Mouse (Mus musculus) forebrain, embryonic 14.5 days (tissue): ENCODE results near the gene Dhx30. TPM values are rescaled to one million over a fixed set of nuclear protein-coding genes. Genes with fewer than 3 reads are reported as not detected.
"Not testable (repeated sequence)": the region's sequence is repeated elsewhere in the genome, so short reads cannot be mapped to it uniquely, and the experiment has no call there.

Experiments
- ATAC-seq: fragments of 200-750 bp; cut with Nextera tagmentation; 2 replicates; pipeline ENCODE4 v1.8.0; 2017; ENCODE audit warnings: mild to moderate bottlenecking, moderate library complexity
- DNase-seq: peaks from one replicate; pipeline ENCODE4 v3.0.0-alpha.2; 2015; ENCODE audit warnings: low spot score
- H3K27ac ChIP-seq: fragments of 300-500 bp; sonication (generic); 2 replicates; pipeline ENCODE4 v1.5.1; 2014; ENCODE audit warnings: low read depth, mild to moderate bottlenecking, control low read depth, low read length, moderate library complexity
- H3K27me3 ChIP-seq: fragments of 300-500 bp; sonication (generic); replicated peaks from 2 replicates; pipeline ENCODE4 v1.6.1; 2014; ENCODE audit warnings: low read length, control low read depth, mixed read lengths; ENCODE audit not compliant: control insufficient read depth, insufficient read depth
- H3K36me3 ChIP-seq: fragments of 300-500 bp; sonication (generic); 2 replicates; pipeline ENCODE4 v1.6.1; 2014; ENCODE audit warnings: low read length, control low read depth; ENCODE audit not compliant: control insufficient read depth, insufficient read depth
- H3K4me1 ChIP-seq: fragments of 300-500 bp; sonication (generic); 2 replicates; pipeline ENCODE4 v1.6.1; 2014; ENCODE audit warnings: antibody characterized with exemption, low read length, control low read depth; ENCODE audit not compliant: control insufficient read depth, insufficient read depth
- H3K4me2 ChIP-seq: fragments of 300-500 bp; sonication (generic); 2 replicates; pipeline ENCODE4 v1.6.1; 2014; ENCODE audit warnings: mild to moderate bottlenecking, control low read depth, low read length
- H3K4me3 ChIP-seq: fragments of 300-500 bp; sonication (generic); 2 replicates; pipeline ENCODE4 v1.5.1; 2014; ENCODE audit warnings: low read depth, low read length, control low read depth
- H3K9ac ChIP-seq: fragments of 300-500 bp; sonication (generic); 2 replicates; pipeline ENCODE4 v1.6.1; 2014; ENCODE audit warnings: mild to moderate bottlenecking, low read length, control low read depth, moderate library complexity
- H3K9me3 ChIP-seq: fragments of 300-500 bp; sonication (generic); replicated peaks from 2 replicates; pipeline ENCODE4 v1.6.1; 2016; ENCODE audit warnings: low read length, control low read depth, mixed read lengths; ENCODE audit not compliant: control insufficient read depth
- WGBS: fragments of 180-500 bp; shearing (Covaris S2); extraction: QIAGEN DNeasy Blood & Tissue Kit; methylation state at CpG from one replicate; pipeline ENCODE4 v1.1.7; 2014; 5-methylcytosine and 5-hydroxymethylcytosine counted together
- polyA plus RNA-seq: library from polyadenylated mRNA; unstranded; fragments of >200 nt; fragmentation: Nextera tagmentation; extraction: Ambion mirVana; gene quantifications from 2 replicates; pipeline ENCODE4 v1.2.1, GENCODE M21; 2014

Dhx30 gene
- polyA plus RNA-seq, result 163 and 189 TPM in 2 replicates

DNA sequence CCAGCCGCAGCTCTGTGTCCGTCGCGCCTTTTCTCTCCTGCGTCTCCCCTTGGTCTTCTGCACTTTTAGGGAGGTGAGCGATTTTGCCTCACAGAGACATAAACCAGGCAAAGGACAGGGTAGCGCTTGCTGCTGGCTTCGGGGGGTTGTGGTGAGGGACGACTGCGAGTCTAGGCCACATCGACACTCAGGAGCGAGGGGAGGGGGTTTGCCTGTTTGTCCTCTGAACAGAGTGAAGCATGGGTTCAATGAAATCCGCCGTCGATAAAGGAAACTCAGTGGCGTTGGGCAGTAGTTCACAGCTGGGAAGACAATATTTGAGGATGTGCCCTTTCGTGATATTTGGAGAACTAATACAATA is at the start of gene Dhx30:
Gene Dhx30 (minus strand): TSS at position 52 of the 361 bp plus-strand sequence.
- Histone ChIP-seq H3K27me3 (no peaks in the 10 kb centered on the region), H3K9ac (peak within 1 kb of the TSS; percentile 95), H3K4me1 (peaks cover 13% of the 10 kb centered on the region), H3K4me2 (peak within 1 kb of the TSS; percentile 83), H3K36me3 (peaks cover 16% of the 10 kb centered on the region), H3K9me3 (no peaks in the 10 kb centered on the region), H3K27ac (peak within 1 kb of the TSS; percentile 95), H3K4me3 (peak within 1 kb of the TSS; percentile 88)
- WGBS, result 1% methylated on average over 16 of the region's 17 CpGs
- no peak; the same call in 1 of the 2 replicates for ATAC-seq
- no peak for DNase-seq

DNA sequence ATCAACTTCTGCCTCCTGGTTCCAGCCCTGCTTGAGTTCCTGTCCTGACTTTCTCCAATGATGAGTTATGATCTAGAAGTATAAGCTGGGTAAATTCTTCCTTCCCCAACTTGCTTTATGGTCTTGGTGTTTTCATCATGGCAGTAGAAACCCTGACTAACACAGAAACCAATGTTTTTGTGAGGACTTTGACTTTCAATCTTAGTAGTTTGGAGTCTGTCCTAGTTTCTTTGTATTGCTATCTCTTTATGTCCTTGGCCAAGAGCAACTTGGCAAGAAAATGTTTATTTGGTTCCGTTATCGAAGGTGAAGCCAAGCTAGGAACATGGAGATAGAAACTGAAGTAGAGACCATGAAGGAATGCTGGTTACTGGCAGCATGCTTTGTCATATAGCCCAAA is 45.4 kb upstream of the Dhx30 start:
- Histone ChIP-seq H3K4me1 (no peaks in the 10 kb centered on the region), H3K9me3 (no peaks in the 10 kb centered on the region), H3K36me3 (peaks cover 85% of the 10 kb centered on the region), H3K27ac (no peak overlapping the region), H3K27me3 (no peaks in the 10 kb centered on the region), H3K9ac (no peak overlapping the region), H3K4me3 (no peak overlapping the region), H3K4me2 (no peak overlapping the region)
- WGBS, result 94% methylated on average over 2 of the region's 2 CpGs
- no peak for ATAC-seq
- no peak for DNase-seq

DNA sequence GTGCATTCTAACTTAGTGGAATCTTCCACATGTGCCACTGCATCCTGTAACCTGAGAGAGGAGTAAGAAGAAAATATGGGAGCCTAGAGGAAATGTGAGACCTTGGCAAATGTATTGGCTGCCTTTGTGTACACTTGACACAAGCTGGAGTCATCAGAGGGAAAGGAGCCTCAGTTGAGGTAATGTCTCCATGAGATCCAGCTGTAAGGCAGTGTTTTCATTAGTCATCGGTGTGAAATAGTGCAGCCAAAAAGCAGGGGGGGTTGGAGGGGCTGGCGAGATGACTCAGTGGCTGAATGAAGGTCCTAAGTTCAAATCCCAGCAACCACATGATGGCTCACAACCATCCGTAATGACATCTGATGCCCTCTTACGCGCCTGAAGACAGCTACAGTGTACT is 44.8 kb upstream of the Dhx30 start:
- ATAC-seq, result no peak
- H3K36me3 ChIP-seq, result peaks cover 85% of the 10 kb centered on the region

DNA sequence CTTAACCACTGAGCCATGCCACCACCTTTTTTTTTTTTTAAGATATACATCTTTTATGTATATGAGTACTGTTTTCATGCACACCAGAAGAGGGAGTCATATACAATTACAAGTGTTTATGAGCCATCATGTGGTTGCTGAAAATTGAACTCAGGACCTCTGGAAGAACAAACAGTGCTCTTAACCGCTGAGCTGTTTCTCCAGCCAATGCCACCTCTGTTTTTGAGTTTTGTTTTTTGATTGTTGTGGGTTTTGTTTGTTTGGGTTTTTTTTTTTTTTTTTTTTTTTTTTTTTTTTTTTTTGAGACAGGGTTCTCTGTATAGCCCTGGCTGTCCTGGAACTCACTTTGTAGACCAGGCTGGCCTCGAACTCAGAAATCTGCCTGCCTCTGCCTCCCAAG is 42.9 kb upstream of the Dhx30 start:
- ATAC-seq, H3K27me3 ChIP-seq, H3K9ac ChIP-seq, H3K4me3 ChIP-seq, H3K4me1 ChIP-seq, H3K4me2 ChIP-seq, H3K9me3 ChIP-seq, H3K27ac ChIP-seq, DNase-seq: not testable (repeated sequence)
- H3K36me3 ChIP-seq, result peaks cover 84% of the 10 kb centered on the region
- WGBS, result 94% methylated on average over 2 of the region's 2 CpGs

More for the DNA sequence above, 44.8 kb upstream of the Dhx30 start:
- H3K9ac ChIP-seq, result no peak overlapping the region
- H3K4me2 ChIP-seq, result no peak overlapping the region
- no peaks in the 10 kb centered on the region for H3K27me3 ChIP-seq
- no peak for DNase-seq
- no peaks in the 10 kb centered on the region for H3K4me1 ChIP-seq
- H3K4me3 ChIP-seq, result no peak overlapping the region
- 97% methylated on average over 5 of the region's 5 CpGs for WGBS
- H3K27ac ChIP-seq, result no peak overlapping the region
- H3K9me3 ChIP-seq, result no peaks in the 10 kb centered on the region

DNA sequence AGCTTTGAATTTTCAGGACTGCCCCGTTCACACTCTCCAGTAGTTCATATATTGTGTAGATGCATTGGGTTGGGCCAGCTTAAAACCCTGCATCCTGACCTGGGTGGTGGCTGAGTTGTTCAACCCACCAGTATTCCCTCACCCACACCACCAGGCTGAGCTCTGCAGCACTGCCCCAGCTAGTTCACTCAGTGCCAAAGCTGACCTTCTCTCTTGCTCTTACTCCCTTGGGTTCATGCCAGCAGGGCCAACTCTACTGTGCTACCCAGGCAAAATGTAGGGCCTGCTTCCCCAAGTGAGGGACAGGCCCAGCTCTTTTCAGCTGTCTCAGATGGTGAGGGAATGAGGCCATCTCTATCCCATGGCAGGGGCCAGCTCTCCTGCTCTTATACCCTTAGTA is 41.4 kb upstream of the Dhx30 start:
- Histone ChIP-seq H3K27me3 (no peaks in the 10 kb centered on the region), H3K9ac (no peak overlapping the region), H3K36me3 (peaks cover 86% of the 10 kb centered on the region), H3K4me2 (no peak overlapping the region), H3K4me1 (no peaks in the 10 kb centered on the region), H3K27ac (no peak overlapping the region), H3K4me3 (no peak overlapping the region), H3K9me3 (no peaks in the 10 kb centered on the region)
- WGBS, result 96% methylated on average over 1 of the region's 1 CpGs
- ATAC-seq, result no peak
- no peak for DNase-seq

DNA sequence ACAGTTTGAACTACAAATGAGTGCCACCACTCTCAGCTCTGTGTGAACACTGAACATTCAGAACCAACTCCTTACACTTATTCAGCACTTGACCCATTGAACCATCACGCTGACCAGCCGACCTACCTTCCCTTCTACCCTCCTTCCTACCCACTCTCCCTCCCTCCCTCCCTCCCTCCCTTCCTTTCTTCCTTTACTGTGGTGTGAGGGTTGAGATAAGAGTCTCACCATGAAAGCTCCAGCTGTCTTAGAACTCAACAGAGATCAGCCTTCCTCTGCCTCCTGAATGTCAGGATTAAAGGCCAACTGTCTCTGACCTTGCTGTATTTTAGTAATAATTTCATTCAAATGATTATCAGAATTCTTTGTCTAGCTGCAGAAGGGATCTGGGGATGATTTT is 31.0 kb upstream of the Dhx30 start:
- 85% methylated on average over 2 of the region's 2 CpGs for WGBS

DNA sequence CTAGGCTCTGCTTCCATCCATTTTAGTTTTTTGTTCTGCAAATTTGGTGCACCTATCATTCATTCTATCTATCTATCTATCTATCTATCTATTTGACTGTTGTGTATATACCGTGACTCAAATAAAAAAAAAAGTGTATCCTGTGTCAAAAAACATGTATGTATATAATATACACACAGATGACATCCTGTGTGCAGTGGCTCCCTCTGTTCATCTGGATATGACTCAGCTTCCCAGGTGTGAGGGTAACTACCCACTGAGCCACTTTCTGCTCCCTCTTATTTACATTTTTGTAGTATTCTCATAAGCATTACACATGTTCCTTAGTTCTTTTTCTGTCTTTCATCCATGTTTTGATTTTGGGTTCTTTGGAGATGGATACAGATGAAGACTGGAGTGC is 24.5 kb upstream of the Dhx30 start:
- 98% methylated on average over 1 of the region's 1 CpGs for WGBS
- H3K36me3 ChIP-seq, result peaks cover 72% of the 10 kb centered on the region
- no peak for ATAC-seq

More for the DNA sequence above, 31.0 kb upstream of the Dhx30 start:
- H3K4me3 ChIP-seq, result no peak overlapping the region
- H3K27me3 ChIP-seq, result no peaks in the 10 kb centered on the region
- DNase-seq (no peak), ATAC-seq (no peak)
- no peak overlapping the region for H3K4me2 ChIP-seq
- peaks cover 73% of the 10 kb centered on the region for H3K36me3 ChIP-seq
- H3K27ac ChIP-seq, result no peak overlapping the region
- no peaks in the 10 kb centered on the region for H3K9me3 ChIP-seq
- no peaks in the 10 kb centered on the region for H3K4me1 ChIP-seq
- no peak overlapping the region for H3K9ac ChIP-seq

DNA sequence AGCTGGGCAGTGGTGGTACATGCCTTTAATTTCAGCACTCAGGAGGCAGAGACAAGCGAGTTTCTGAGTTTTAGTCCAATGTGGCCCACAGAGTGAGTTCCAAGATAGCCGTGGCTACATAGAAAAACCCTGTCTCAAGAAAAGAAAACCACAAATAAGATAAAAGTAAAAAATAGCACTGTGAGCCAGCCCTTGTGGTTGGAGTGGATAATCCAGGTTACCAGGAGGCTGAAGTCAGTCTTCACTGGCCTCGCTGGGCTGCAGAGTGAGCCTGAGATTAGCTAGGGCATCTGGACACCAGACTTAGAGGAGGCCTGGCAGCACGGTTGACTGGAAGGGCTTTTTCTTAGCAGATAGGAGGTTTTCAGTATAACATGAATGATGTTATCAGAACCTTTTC is 21.5 kb upstream of the Dhx30 start:
- no peaks in the 10 kb centered on the region for H3K9me3 ChIP-seq
- H3K9ac ChIP-seq, result no peak overlapping the region
- DNase-seq (no peak), ATAC-seq (no peak)
- no peak overlapping the region for H3K4me3 ChIP-seq
- H3K4me2 ChIP-seq, result no peak overlapping the region
- WGBS, result 91% methylated on average over 4 of the region's 4 CpGs
- no peak overlapping the region for H3K27ac ChIP-seq
- no peaks in the 10 kb centered on the region for H3K27me3 ChIP-seq
- H3K36me3 ChIP-seq, result peaks cover 80% of the 10 kb centered on the region
- H3K4me1 ChIP-seq, result peaks cover 5% of the 10 kb centered on the region; the same call in 1 of the 2 replicates

More for the DNA sequence above, 24.5 kb upstream of the Dhx30 start:
- H3K9me3 ChIP-seq, result no peaks in the 10 kb centered on the region
- H3K9ac ChIP-seq, result no peak overlapping the region
- no peaks in the 10 kb centered on the region for H3K4me1 ChIP-seq
- H3K4me3 ChIP-seq, result no peak overlapping the region
- no peak overlapping the region for H3K27ac ChIP-seq
- no peak overlapping the region for H3K4me2 ChIP-seq
- DNase-seq, result no peak
- H3K27me3 ChIP-seq, result no peaks in the 10 kb centered on the region

DNA sequence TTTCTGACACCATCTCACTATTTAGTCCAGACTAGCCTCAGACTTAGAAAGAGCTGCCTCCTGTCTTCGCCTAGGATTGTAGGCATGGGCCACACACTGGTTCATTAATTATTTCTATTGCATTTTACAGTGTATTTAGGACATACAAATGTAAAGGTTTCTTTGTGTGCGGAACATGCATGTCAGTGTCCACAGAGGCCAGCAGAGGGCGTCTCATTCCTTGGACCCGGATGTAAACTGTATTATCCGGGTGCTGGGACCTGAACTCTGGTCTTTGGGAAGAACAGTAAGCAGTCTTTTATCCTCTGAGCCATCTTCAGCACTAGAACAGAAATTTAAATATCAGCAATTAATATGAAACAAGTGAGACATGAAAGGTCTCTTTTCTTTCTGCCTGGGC is 16.5 kb upstream of the Dhx30 start:
- Histone ChIP-seq H3K9me3 (no peaks in the 10 kb centered on the region), H3K4me2 (peak overlapping the region; percentile 50), H3K36me3 (peaks cover 43% of the 10 kb centered on the region), H3K9ac (no peak overlapping the region), H3K4me1 (peaks cover 20% of the 10 kb centered on the region), H3K27ac (no peak overlapping the region), H3K4me3 (0 out of 2 replicates have a peak overlapping the region, but pooled peaks have one; percentile 1), H3K27me3 (no peaks in the 10 kb centered on the region)
- DNase-seq (no peak), ATAC-seq (no peak)
- 79% methylated on average over 5 of the region's 5 CpGs for WGBS
